Mouse (Mus musculus): ENCODE results near the gene Palm2. TPM values are rescaled to one million over a fixed set of nuclear protein-coding genes. Genes with fewer than 3 reads are reported as not detected.

The Palm2 gene
- polyA plus RNA-seq, 1 experiment from 2014 or later: 29.0 TPM

DNA sequence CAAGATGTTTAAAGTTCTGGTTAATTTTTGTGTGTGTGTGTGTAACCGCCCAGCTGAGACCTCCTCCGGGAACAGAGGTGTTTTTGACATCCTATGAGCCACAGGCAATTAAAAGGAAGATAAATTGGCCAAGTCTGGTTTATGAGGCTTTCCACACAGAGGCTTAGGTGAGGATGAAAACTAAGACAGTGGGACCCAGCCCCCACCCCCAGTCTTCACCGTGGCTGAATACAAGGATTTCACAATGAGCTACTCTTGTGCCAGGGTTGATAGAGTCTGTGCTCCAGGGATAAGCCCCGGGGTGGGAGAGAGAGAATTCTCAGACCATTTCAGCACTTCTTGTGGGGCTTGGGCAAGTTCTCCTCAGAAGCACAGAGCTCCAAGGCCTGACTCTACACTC lies 317.0 kb downstream of the Palm2 start:
- Histone ChIP-seq H3K4me3 (ENCODE audit: low read depth, low read length) (no peak overlapping the region), H3K4me2 (no peak overlapping the region), H3K27me3 (ENCODE audit: control insufficient read depth, insufficient read depth, low read length) (no peaks in the 10 kb centered on the region), H3K36me3 (ENCODE audit: control insufficient read depth, insufficient read depth, low read length) (no peaks in the 10 kb centered on the region), H3K9ac (ENCODE audit: low read depth, low read length) (no peak overlapping the region), H3K9me3 (replicated peaks; ENCODE audit: control insufficient read depth, low read length) (no peaks in the 10 kb centered on the region), H3K4me1 (ENCODE audit: control insufficient read depth, insufficient read depth, low read length) (peaks cover 20% of the 10 kb centered on the region), H3K27ac (ENCODE audit: low read depth, low read length) (no peak overlapping the region)
- WGBS (ENCODE audit: insufficient replicate concordance): 42% methylated on average over 4 of the region's 4 CpGs
- no peak for ATAC-seq (replicated peaks; ENCODE audit: insufficient number of reproducible peaks, low FRiP score, low TSS enrichment)

DNA sequence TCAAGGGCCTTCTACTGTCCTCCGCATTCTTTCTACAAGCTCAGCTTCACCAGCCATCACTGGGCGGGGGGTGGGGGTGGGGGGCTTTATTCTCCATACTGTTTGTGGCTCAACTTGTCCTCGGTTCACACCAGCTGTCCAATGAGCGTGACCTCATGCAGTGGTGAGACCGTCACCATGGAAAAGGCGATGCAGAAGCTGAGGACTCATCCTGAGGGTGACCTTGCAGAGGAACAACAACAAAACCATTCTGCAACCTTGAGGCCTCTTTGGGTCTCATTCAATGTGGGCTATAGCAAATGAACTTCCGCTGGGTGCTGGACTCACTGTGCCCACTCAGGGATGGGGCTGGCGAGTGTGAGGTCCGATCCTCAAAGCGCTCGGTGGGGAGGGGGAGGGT lies 317.5 kb downstream of the Palm2 start:
- H3K27me3 ChIP-seq (ENCODE audit: control insufficient read depth, insufficient read depth, low read length): no peaks in the 10 kb centered on the region
- H3K36me3 ChIP-seq (ENCODE audit: control insufficient read depth, insufficient read depth, low read length): no peaks in the 10 kb centered on the region
- no peak overlapping the region for H3K4me2 ChIP-seq
- ATAC-seq (replicated peaks; ENCODE audit: insufficient number of reproducible peaks, low FRiP score, low TSS enrichment): no peak
- WGBS (ENCODE audit: insufficient replicate concordance): 81% methylated on average over 11 of the region's 11 CpGs
- no peaks in the 10 kb centered on the region for H3K9me3 ChIP-seq (replicated peaks; ENCODE audit: control insufficient read depth, low read length)
- no peak overlapping the region for H3K4me3 ChIP-seq (ENCODE audit: low read depth, low read length)
- no peak overlapping the region for H3K9ac ChIP-seq (ENCODE audit: low read depth, low read length)
- peaks cover 20% of the 10 kb centered on the region for H3K4me1 ChIP-seq (ENCODE audit: control insufficient read depth, insufficient read depth, low read length)
- no peak overlapping the region; the same call in 1 of the 2 replicates for H3K27ac ChIP-seq (ENCODE audit: low read depth, low read length)

DNA sequence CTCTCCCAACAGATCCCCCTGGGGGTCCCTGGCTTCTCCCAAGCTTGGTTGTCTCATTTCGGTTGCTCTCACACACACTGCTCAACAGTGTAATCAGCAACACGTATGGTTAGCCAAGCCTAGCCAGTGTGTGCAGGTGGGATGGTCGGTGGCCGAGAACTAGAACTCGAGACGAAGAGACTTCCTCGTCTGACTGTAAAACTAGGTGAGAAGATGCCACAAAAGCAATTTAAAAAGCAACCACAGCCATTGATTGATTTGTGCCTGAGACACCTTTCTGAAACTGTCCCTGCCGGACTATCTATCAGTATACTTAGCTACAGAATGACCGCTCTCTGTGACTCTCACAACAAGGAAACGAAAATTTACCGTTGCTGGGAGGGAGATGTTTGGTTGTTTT lies 321.0 kb downstream of the Palm2 start:
- 78% methylated on average over 11 of the region's 11 CpGs for WGBS (ENCODE audit: insufficient replicate concordance)
- no peak for ATAC-seq (replicated peaks; ENCODE audit: insufficient number of reproducible peaks, low FRiP score, low TSS enrichment)
- peaks cover 23% of the 10 kb centered on the region for H3K4me1 ChIP-seq (ENCODE audit: control insufficient read depth, insufficient read depth, low read length)
- no peaks in the 10 kb centered on the region for H3K9me3 ChIP-seq (replicated peaks; ENCODE audit: control insufficient read depth, low read length)
- H3K27me3 ChIP-seq (ENCODE audit: control insufficient read depth, insufficient read depth, low read length): no peaks in the 10 kb centered on the region
- H3K27ac ChIP-seq (ENCODE audit: low read depth, low read length): peak overlapping the region; percentile 35
- H3K4me3 ChIP-seq (ENCODE audit: low read depth, low read length): no peak overlapping the region
- H3K4me2 ChIP-seq: no peak overlapping the region
- H3K9ac ChIP-seq (ENCODE audit: low read depth, low read length): no peak overlapping the region
- H3K36me3 ChIP-seq (ENCODE audit: control insufficient read depth, insufficient read depth, low read length): no peaks in the 10 kb centered on the region

DNA sequence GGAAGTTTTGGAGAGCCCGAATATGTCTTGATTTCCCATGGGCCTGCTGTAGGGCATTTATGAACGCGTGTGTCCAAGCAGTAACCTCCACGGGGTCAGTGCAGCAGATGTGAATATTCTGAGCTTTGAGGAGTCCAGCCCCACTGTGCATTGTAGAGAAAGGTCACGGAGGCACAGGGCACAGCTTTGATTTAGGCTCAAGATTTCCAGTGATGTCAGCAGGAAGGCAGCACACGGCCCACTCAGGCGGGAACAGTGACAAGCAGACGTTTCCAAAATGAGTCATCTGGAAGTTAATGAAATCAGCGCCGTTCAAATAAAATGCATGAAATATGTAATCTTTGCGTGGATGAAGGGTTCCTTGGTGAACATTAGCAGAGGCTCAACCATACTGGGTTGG lies 323.9 kb downstream of the Palm2 start:
- H3K36me3 ChIP-seq (ENCODE audit: control insufficient read depth, insufficient read depth, low read length): no peaks in the 10 kb centered on the region
- no peaks in the 10 kb centered on the region for H3K9me3 ChIP-seq (replicated peaks; ENCODE audit: control insufficient read depth, low read length)
- H3K9ac ChIP-seq (ENCODE audit: low read depth, low read length): no peak overlapping the region
- WGBS (ENCODE audit: insufficient replicate concordance): 67% methylated on average over 11 of the region's 11 CpGs
- no peak overlapping the region for H3K4me3 ChIP-seq (ENCODE audit: low read depth, low read length)
- no peaks in the 10 kb centered on the region for H3K27me3 ChIP-seq (ENCODE audit: control insufficient read depth, insufficient read depth, low read length)
- H3K4me1 ChIP-seq (ENCODE audit: control insufficient read depth, insufficient read depth, low read length): peaks cover 20% of the 10 kb centered on the region
- H3K27ac ChIP-seq (ENCODE audit: low read depth, low read length): no peak overlapping the region
- ATAC-seq (replicated peaks; ENCODE audit: insufficient number of reproducible peaks, low FRiP score, low TSS enrichment): no peak
- no peak overlapping the region for H3K4me2 ChIP-seq

Other genes with a start within 250 kb of the Palm2 start
- gene Ptpn3, start 132.4 kb upstream of the Palm2 start, polyA plus RNA-seq (2014; fragmentation: Nextera tagmentation; extraction: Ambion mirVana): 1.6 and 1.7 TPM in 2 replicates
- 46.0 and 64.7 TPM in 2 replicates for gene Pakap, start 133.9 kb downstream of the Palm2 start, polyA plus RNA-seq (2014; fragmentation: Nextera tagmentation; extraction: Ambion mirVana)